Mouse (Mus musculus) forebrain, embryonic 16.5 days (tissue): Measurements from ENCODE around the gene Hipk2. TPM values are rescaled to one million over a fixed set of nuclear protein-coding genes. Genes with fewer than 3 reads are reported as not detected.

Source experiments
- ATAC-seq: fragments of 200-750 bp; cut with Nextera tagmentation; 2 replicates; pipeline ENCODE4 v1.8.0; 2017; ENCODE audit warnings: mild to moderate bottlenecking, moderate library complexity
- H3K27ac ChIP-seq: fragments of 300-500 bp; sonication (generic); 2 replicates; pipeline ENCODE4 v1.5.1; 2014; ENCODE audit warnings: low read length, control low read depth
- H3K27me3 ChIP-seq: fragments of 300-500 bp; sonication (generic); replicated peaks from 2 replicates; pipeline ENCODE4 v1.6.1; 2014; ENCODE audit warnings: low read length; ENCODE audit not compliant: control insufficient read depth, insufficient read depth
- H3K36me3 ChIP-seq: fragments of 300-500 bp; sonication (generic); 2 replicates; pipeline ENCODE4 v1.6.1; 2014; ENCODE audit not compliant: control insufficient read depth, insufficient read depth
- H3K4me1 ChIP-seq: fragments of 300-500 bp; sonication (generic); replicated peaks from 2 replicates; pipeline ENCODE4 v1.6.1; 2014; ENCODE audit warnings: low read length; ENCODE audit not compliant: control insufficient read depth, insufficient read depth
- H3K4me2 ChIP-seq: fragments of 300-500 bp; sonication (generic); 2 replicates; pipeline ENCODE4 v1.6.1; 2014; ENCODE audit warnings: mild to moderate bottlenecking, low read length, control low read depth
- H3K4me3 ChIP-seq: fragments of 300-500 bp; sonication (generic); replicated peaks from 2 replicates; pipeline ENCODE4 v1.5.1; 2014; ENCODE audit warnings: mild to moderate bottlenecking, low read length, control low read depth
- H3K9ac ChIP-seq: fragments of 300-500 bp; sonication (generic); replicated peaks from 2 replicates; pipeline ENCODE4 v1.6.1; 2014; ENCODE audit warnings: low read depth, low read length, control low read depth
- H3K9me3 ChIP-seq: fragments of 300-500 bp; sonication (generic); 2 replicates; pipeline ENCODE4 v1.6.1; 2016; ENCODE audit warnings: low read length; ENCODE audit not compliant: control insufficient read depth
- WGBS: fragments of 180-500 bp; shearing (Covaris S2); extraction: QIAGEN DNeasy Blood & Tissue Kit; methylation state at CpG from one replicate; pipeline ENCODE4 v1.1.7; 2014; 5-methylcytosine and 5-hydroxymethylcytosine counted together
- polyA plus RNA-seq: library from polyadenylated mRNA; unstranded; fragments of >200 nt; fragmentation: Nextera tagmentation; extraction: Ambion mirVana; gene quantifications from 2 replicates; pipeline ENCODE4 v1.2.1, GENCODE M21; 2015

Gene Hipk2
- polyA plus RNA-seq, 1 experiment from 2014 or later: 29.2 TPM

DNA sequence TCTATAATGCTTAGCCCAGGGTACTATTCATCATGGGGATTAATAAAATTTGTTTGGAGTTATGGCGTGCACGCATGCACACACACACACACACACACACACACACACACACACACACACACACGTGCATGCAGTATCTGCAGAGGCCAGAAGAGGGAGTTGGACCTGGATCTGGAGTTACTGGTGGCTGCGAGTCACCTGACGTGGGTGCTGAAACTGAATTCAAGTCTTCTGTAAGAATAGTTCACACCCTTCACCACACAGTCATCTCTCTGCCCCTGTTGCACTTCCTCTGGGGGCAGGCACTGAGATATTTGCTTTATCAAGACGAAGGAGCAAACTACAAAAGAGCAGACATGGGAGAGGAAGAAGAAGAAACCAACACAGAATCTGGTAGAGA lies 206.4 kb downstream of the Hipk2 start:
- Histone ChIP-seq H3K27ac (no peak overlapping the region), H3K4me2 (no peak overlapping the region), H3K9ac (no peak overlapping the region), H3K36me3 (no peaks in the 10 kb centered on the region), H3K4me1 (no peaks in the 10 kb centered on the region), H3K9me3 (no peaks in the 10 kb centered on the region), H3K27me3 (no peaks in the 10 kb centered on the region; the same call in 1 of the 2 replicates), H3K4me3 (no peak overlapping the region)
- no peak for ATAC-seq
- WGBS: 65% methylated on average over 6 of the region's 6 CpGs

DNA sequence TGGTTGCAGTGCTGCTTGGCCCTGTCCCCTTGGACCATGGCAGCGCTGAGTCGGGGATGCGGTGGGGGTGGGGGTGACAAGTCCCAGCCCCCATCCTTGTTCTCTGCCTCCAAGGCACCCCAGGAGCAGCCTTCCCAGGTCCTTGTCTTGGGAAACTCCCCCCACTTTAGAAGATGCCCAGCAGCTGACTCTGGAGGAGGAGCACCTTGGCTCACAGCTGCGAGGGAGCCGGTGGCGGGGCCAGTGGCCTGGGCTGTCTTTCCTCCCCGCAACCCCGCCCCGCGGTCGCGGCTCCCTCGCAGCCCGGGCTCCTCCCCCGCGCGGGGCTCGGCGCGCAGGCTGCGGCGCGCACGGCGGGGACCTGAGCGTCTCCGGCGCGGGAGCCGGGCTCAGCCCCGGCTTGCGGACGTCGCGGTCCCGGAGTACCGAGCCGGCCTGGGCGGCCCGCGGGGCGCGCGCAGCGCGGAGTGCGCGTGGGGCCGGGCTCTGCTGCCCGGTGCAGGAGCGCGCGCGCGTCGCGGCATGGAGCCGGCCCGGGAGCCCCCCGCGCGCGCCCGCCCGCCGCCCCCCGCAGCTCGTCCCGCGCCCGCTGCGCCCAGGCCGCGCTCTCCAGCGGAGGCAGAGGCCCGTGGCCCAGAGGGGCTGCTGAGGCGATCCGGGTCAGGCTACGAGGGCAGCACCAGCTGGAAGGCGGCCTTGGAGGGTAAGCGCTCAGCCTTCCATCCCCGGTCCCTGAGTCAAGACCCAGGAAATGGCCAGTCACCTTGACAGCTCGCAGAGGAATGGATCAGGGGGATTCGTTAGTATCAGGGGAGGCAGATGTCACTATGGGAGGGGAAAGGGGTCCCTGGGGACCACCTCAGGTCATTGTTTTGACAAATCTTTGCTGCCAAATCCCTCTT lies 213.0 kb downstream of the Hipk2 start, which contains the start of gene Clec2l:
TSS of gene Clec2l (plus strand) at position 356 of the 902 bp plus-strand sequence.
- H3K4me3 ChIP-seq: peak within 1 kb of the TSS; percentile 72
- 0% methylated on average over 70 of the region's 84 CpGs for WGBS
- H3K36me3 ChIP-seq: no peaks in the 10 kb centered on the region
- no peaks in the 10 kb centered on the region for H3K9me3 ChIP-seq
- peak within 1 kb of the TSS; percentile 83 for H3K4me2 ChIP-seq
- ATAC-seq: peak; percentile 88
- H3K27ac ChIP-seq: peak within 1 kb of the TSS; percentile 37
- no peaks in the 10 kb centered on the region; the same call in 1 of the 2 replicates for H3K27me3 ChIP-seq
- H3K9ac ChIP-seq: peak within 1 kb of the TSS; percentile 81
- peaks cover 5% of the 10 kb centered on the region; the same call in 1 of the 2 replicates for H3K4me1 ChIP-seq

DNA sequence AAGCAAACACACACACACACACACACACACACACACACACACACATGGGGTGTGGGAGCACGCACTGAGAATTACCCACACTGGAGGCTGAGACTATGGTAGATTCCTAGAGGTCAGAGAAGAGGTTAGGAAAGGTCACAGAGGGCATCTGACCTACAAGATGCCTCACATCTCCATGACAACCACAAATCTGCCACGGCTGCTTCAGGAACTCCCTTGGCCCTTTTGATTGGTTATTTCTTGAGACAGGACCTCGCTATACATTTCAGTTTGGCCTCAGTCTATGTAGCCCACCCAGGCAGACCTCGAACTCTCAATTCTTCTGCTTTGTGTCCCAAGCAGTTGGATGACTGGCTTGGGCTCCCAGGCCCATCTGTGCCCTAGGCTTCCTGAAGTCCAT lies 214.3 kb downstream of the Hipk2 start:
- no peak for ATAC-seq
- H3K4me1 ChIP-seq: peaks cover 5% of the 10 kb centered on the region; the same call in 1 of the 2 replicates
- H3K36me3 ChIP-seq: no peaks in the 10 kb centered on the region
- H3K9ac ChIP-seq: no peak overlapping the region
- H3K4me3 ChIP-seq: no peak overlapping the region
- H3K27ac ChIP-seq: no peak overlapping the region
- H3K9me3 ChIP-seq: no peaks in the 10 kb centered on the region
- no peak overlapping the region for H3K4me2 ChIP-seq
- 34% methylated on average over 4 of the region's 4 CpGs for WGBS
- H3K27me3 ChIP-seq: no peaks in the 10 kb centered on the region; the same call in 1 of the 2 replicates

DNA sequence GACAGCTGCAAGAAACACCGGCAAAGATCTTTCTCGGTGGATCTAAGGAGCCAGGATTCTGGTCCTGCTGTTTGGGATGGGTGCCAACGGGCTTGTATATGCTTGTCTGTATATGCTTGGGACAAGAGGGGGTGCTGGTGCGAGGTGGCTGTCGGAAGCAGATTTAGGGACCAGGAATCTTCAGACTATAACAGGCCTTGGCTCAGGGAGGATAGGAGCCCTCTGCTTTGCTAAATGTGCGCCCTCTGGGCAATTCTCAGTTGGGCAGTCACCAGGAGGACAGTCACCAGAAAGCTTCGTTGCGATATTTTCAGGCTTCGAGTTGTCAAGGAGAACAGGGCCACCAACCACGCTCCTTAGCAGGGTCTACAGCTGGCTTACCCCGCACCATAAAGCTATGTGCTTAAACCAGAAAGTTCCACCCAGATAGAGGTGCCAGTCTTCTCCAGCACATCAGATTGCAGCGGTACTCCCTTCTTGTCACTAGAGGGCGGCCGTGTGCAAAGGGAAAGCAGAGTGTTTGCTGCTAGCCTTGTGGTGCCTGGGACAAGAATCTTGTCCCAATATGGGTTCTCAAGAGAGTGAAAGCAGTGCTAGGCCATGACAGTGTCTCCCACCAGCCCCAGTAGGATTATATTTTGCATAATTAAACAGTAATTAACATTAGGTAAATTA lies 225.6 kb downstream of the Hipk2 start:
- peak; percentile 80 for ATAC-seq

DNA sequence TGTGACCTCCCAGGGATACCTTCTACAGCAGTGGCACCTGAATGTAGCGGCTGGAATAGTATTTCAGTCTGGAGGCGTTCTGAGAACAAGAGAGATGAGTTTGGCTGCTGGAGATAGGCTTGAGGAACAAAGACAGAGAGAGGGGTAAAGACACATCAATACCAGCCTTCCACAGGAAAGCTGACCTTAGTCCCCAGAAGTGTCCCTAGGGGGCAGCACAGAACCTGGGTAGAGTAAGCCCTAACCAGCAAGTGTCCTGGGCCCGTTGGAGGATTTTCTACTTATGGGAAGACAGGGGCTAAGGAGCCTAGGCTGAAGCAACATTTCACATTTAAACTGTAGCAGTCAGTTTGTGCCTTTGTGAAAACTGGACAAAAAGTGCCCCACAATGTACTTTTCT lies 226.4 kb downstream of the Hipk2 start:
- no peaks in the 10 kb centered on the region for H3K4me1 ChIP-seq
- no peak overlapping the region for H3K9ac ChIP-seq
- no peaks in the 10 kb centered on the region for H3K27me3 ChIP-seq
- no peak overlapping the region for H3K4me3 ChIP-seq
- WGBS: 83% methylated on average over 3 of the region's 3 CpGs
- no peak overlapping the region for H3K27ac ChIP-seq
- H3K9me3 ChIP-seq: no peaks in the 10 kb centered on the region
- H3K36me3 ChIP-seq: no peaks in the 10 kb centered on the region
- no peak overlapping the region for H3K4me2 ChIP-seq
- ATAC-seq: no peak

More for the DNA sequence above, 225.6 kb downstream of the Hipk2 start:
- Histone ChIP-seq H3K9ac (no peak overlapping the region), H3K4me1 (no peaks in the 10 kb centered on the region), H3K27me3 (no peaks in the 10 kb centered on the region), H3K27ac (no peak overlapping the region), H3K4me3 (no peak overlapping the region), H3K4me2 (no peak overlapping the region), H3K36me3 (no peaks in the 10 kb centered on the region), H3K9me3 (no peaks in the 10 kb centered on the region)
- 40% methylated on average over 14 of the region's 14 CpGs for WGBS

Other genes with a start within 250 kb of the Hipk2 start
- gene Klrg2, start 238.9 kb downstream of the Hipk2 start, polyA plus RNA-seq: 0.14 TPM in 1 of 2 replicates, not detected in the other
- 7.8 and 10.9 TPM in 2 replicates for gene Clec2l, start 213.1 kb downstream of the Hipk2 start, polyA plus RNA-seq
- gene Tbxas1, start 761 bp downstream of the Hipk2 start, polyA plus RNA-seq: 1.1 and 1.4 TPM in 2 replicates
- gene Parp12, start 242.2 kb upstream of the Hipk2 start, polyA plus RNA-seq: 1.8 and 2.5 TPM in 2 replicates